Mouse (Mus musculus) kidney, adult 2 months (tissue): ENCODE data around the gene Cep85l. TPM values are rescaled to one million over a fixed set of nuclear protein-coding genes. Genes with fewer than 3 reads are reported as not detected.

ENCODE experiments used
- DNase-seq: peaks from one replicate; pipeline ENCODE4 v3.0.0; 2021
- H3K27ac ChIP-seq: fragments of 200-500 bp; 2 replicates; pipeline ENCODE4 v1.5.1; 2012; ENCODE audit warnings: low read depth, low read length, control low read depth, inconsistent platforms; ENCODE audit not compliant: insufficient read depth
- H3K27me3 ChIP-seq: fragments of 200-500 bp; replicated peaks from 2 replicates; pipeline ENCODE4 v1.6.1; 2012; ENCODE audit warnings: mild to moderate bottlenecking, moderate library complexity, low read length, inconsistent platforms; ENCODE audit not compliant: control insufficient read depth, insufficient read depth
- H3K36me3 ChIP-seq: fragments of 200-500 bp; 2 replicates; pipeline ENCODE4 v1.6.1; 2012; ENCODE audit warnings: mild to moderate bottlenecking, moderate library complexity, low read length, inconsistent platforms; ENCODE audit not compliant: control insufficient read depth, insufficient read depth
- H3K4me1 ChIP-seq: fragments of 200-500 bp; 2 replicates; pipeline ENCODE4 v1.6.1; 2011; ENCODE audit warnings: low read length; ENCODE audit not compliant: control insufficient read depth, insufficient read depth
- H3K4me3 ChIP-seq: fragments of 200-500 bp; 2 replicates; pipeline ENCODE4 v1.5.1; 2011; ENCODE audit warnings: mild to moderate bottlenecking, low read depth, low read length, control low read depth; ENCODE audit not compliant: insufficient read depth
- CTCF ChIP-seq: fragments of 200-500 bp; conservative IDR thresholded peaks from 2 replicates; pipeline ENCODE4 v1.5.1; 2011; ENCODE audit warnings: low read depth, mild to moderate bottlenecking, control low read depth, low read length, moderate library complexity, mixed read lengths; ENCODE audit not compliant: insufficient read depth, insufficient read length
- POLR2A ChIP-seq: fragments of 200-500 bp; IDR thresholded peaks from one replicate; pipeline ENCODE4 v1.6.1; 2011; ENCODE audit warnings: low read depth, low read length, control low read depth
- WGBS: fragments of 180-500 bp; shearing (Covaris S2); methylation state at CpG from one replicate; pipeline ENCODE4 v1.1.7; 2018; 5-methylcytosine and 5-hydroxymethylcytosine counted together
- polyA plus RNA-seq: library from polyadenylated mRNA; depleted of rRNA; stranded (reverse); fragments of >200 nt; gene quantifications from 2 replicates; pipeline ENCODE4 v1.2.3, GENCODE M21; 2012

Cep85l gene
- polyA plus RNA-seq, 1 experiment = 2.3 TPM

DNA sequence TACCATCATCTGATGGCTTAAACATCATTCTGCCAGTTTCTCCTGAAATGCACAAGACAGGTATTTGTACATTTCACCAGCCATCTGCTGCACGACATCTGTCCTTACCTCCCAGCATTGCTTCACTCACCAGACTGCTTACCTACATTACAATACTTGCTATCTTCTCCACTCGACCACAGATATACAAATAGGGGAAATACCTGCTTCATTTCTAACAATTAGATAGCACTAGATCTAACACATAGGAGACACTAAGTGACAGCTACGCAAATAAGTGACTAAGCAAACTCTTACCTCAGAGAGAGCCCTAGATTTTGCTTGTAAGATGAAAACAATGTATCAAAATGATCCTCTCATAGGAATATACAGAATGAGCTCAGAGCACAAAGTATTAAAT is 26.1 kb downstream of the Cep85l start:
- Histone ChIP-seq H3K27me3 (no peaks in the 10 kb centered on the region), H3K27ac (no peak overlapping the region), H3K4me3 (no peak overlapping the region), H3K4me1 (no peaks in the 10 kb centered on the region; the same call in 1 of the 2 replicates), H3K36me3 (0 out of 2 replicates have a peak, but pooled peaks cover 2% of the 10 kb centered on the region)
- DNase-seq = no peak
- TF ChIP-seq POLR2A (no peak), CTCF (no peak)
- whole genome bisulfite sequencing = 89% methylated on average over 3 of the region's 3 CpGs

DNA sequence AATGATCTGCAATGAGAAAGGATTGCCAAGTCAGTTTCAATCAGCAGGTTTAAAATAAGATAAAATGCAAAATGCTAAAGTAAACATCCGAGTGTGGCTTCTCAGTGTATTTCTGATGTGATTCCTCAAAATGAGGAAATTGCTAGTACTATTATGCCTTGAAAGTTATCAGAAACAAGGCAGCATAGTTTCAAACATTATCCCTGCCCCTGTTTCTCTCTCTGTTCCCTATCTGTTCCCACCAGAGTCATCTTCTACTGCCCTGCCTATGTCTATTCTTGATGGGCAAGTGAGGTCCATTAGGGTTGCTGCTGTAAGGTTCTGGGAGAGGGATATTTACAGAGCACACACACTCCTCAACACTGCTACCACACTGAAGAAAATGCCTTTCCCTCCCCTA is 30.5 kb downstream of the Cep85l start:
- no peak for DNase-seq
- Histone ChIP-seq H3K27me3 (no peaks in the 10 kb centered on the region), H3K4me1 (no peaks in the 10 kb centered on the region; the same call in 1 of the 2 replicates), H3K4me3 (no peak overlapping the region), H3K27ac (no peak overlapping the region), H3K36me3 (no peaks in the 10 kb centered on the region; the same call in 1 of the 2 replicates)
- WGBS = 90% methylated on average over 1 of the region's 1 CpGs
- TF ChIP-seq POLR2A = no peak
- TF ChIP-seq CTCF = no peak

DNA sequence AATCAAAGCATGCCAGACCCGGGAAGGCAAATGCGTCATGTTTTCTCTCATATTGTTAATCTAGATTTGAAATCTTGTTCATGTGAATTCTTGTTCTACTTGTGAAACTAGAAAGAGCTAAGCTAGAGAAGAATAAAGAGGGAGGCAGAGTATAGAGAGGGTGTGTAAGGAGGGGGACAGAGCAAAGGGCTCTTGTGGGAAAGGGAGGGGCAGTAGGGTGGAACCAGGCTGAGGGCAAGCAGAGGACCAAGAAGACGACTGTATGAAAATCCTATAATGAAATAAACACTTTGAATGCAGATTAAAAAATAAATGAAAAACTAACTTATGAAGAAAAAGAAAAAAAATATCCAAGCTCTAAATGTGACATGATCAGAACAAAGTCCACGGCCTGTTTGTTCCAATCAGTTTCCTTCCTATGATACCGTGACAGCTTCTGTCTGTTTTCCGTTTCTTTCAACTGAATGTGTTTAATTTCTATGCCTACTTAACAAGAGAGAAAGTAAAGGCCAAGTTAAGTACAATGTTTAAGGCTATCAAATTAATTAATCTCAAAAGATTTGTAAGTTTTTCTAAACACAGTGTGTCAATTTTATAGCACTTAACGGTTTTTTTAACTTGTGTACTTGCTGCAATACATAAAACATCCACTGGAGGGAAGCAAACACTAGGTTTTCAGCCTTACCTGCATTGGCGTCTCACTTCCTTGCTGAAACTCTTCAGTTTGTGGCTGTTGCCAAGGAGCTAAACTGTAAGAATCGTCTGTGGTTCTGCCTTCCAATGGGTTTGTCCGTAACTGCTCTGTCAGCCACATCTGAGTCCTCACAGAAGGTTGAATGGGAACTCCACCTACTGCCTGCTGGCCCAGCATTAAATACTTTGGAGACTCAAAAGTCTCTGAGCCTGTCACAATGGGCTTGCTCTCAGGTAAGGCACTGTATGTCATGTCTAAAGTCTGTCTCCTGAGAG is 31.7 kb downstream of the Cep85l start:
- Histone ChIP-seq H3K36me3 (no peaks in the 10 kb centered on the region; the same call in 1 of the 2 replicates), H3K4me3 (no peak overlapping the region), H3K27me3 (no peaks in the 10 kb centered on the region), H3K27ac (no peak overlapping the region), H3K4me1 (no peaks in the 10 kb centered on the region; the same call in 1 of the 2 replicates)
- 47% methylated on average over 10 of the region's 10 CpGs for WGBS
- peak; percentile 83 for DNase-seq
- TF ChIP-seq POLR2A = no peak
- TF ChIP-seq CTCF = peak; percentile 60

DNA sequence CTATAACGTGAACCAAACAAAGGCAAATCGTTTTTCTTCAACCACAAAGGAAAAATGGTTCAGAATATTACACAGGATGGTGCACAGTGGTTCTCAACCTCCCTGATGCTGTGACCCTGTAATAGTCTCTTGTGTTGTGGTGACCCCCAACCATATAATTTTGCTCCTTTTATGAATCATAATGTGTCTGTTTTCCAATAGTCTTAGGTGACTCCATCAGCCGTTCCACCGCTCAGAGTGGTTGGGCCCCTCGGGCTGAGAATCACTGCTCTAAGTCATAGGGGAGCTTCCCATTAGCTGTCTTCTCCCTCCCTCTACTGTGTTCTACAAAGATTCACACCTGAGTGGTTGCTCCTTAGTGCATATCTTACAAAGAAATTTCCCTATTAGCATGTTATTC is 32.8 kb downstream of the Cep85l start:
- Histone ChIP-seq H3K27me3 (no peaks in the 10 kb centered on the region), H3K4me1 (no peaks in the 10 kb centered on the region; the same call in 1 of the 2 replicates), H3K27ac (no peak overlapping the region), H3K36me3 (no peaks in the 10 kb centered on the region; the same call in 1 of the 2 replicates), H3K4me3 (no peak overlapping the region)
- no peak for TF ChIP-seq CTCF
- TF ChIP-seq POLR2A = no peak
- DNase-seq = no peak
- WGBS = 74% methylated on average over 5 of the region's 5 CpGs

DNA sequence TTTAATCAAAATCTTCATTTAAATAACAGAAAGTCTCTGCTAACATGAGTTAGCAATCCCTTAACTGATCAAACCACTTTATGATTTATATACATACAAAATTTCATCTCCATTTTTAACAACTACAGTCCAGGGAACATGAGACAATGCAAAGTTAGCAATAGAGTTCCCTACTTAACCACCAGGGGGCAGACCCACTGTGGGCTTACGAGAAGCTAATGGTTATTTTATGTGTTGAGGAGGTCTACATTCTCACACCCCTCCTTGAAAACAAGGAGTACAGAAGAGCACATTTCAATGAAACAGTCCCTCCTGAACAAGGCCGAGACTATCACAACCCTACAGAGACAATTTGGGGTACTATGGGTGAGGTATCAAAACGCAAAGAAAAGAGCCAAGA is 33.2 kb downstream of the Cep85l start:
- WGBS = 53% methylated on average over 3 of the region's 3 CpGs
- H3K4me3 ChIP-seq = no peak overlapping the region
- H3K36me3 ChIP-seq = no peaks in the 10 kb centered on the region; the same call in 1 of the 2 replicates
- H3K27me3 ChIP-seq = no peaks in the 10 kb centered on the region
- TF ChIP-seq CTCF (peak; percentile 22; the same call in 1 of the 2 replicates), POLR2A (no peak)
- H3K4me1 ChIP-seq = no peaks in the 10 kb centered on the region; the same call in 1 of the 2 replicates
- no peak overlapping the region for H3K27ac ChIP-seq
- peak; percentile 53 for DNase-seq

DNA sequence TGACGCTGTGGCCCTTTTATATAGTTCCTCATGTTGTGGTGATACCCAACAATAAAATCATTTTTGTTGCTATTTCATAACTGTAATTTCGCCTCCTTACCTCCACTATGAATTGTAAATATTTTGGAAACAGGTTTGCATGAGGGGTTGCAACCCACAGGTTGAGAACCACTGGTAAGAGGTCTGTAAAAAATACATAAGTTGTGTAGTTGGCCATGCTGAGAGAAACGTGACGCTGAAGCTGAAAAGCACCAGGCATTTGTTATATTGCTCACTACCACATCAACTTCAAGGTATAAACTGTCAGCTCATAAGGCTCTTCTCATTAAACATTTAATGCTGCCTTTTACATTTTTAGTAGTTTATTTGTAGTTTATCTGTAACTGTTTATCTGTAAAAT is 34.2 kb downstream of the Cep85l start:
- Histone ChIP-seq H3K4me3 (no peak overlapping the region), H3K27me3 (no peaks in the 10 kb centered on the region), H3K27ac (no peak overlapping the region), H3K4me1 (no peaks in the 10 kb centered on the region; the same call in 1 of the 2 replicates), H3K36me3 (no peaks in the 10 kb centered on the region; the same call in 1 of the 2 replicates)
- TF ChIP-seq POLR2A (no peak), CTCF (no peak)
- DNase-seq = no peak
- 91% methylated on average over 4 of the region's 4 CpGs for WGBS

DNA sequence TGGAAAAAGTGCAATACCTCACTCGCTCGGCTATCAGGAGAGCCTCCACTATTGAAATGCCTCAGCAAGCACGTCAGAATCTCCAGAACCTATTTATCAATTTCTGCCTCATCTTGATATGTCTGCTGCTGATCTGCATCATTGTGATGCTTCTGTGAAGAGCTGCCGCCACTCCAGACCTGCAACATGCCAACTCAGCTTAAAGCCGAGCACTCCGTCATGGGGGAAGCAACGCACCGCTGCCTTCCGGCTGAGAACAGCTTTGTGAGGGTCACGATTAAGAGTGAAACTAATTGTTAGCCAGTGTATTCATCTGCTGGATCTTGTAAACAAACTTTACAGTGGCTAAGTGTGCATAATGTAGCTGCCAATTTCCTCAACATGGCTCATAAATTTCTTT is 35.9 kb downstream of the Cep85l start:
- no peaks in the 10 kb centered on the region; the same call in 1 of the 2 replicates for H3K36me3 ChIP-seq
- H3K4me1 ChIP-seq = no peaks in the 10 kb centered on the region; the same call in 1 of the 2 replicates
- TF ChIP-seq POLR2A (no peak), CTCF (no peak)
- peak overlapping the region; percentile 35; the same call in 1 of the 2 replicates for H3K4me3 ChIP-seq
- 42% methylated on average over 10 of the region's 10 CpGs for WGBS
- no peak overlapping the region for H3K27ac ChIP-seq
- peak; percentile 34 for DNase-seq
- no peaks in the 10 kb centered on the region for H3K27me3 ChIP-seq
